Mouse (Mus musculus): ENCODE measurements at regions not wholly inside any gene's neighbourhood (a gene's known extent, or its start where the extent isn't known, plus 50 kb on each side); places are given as distances from the start of the nearest gene placed in this dataset.

- no peaks in the 10 kb centered on the region for H3K4me1 ChIP-seq (ENCODE audit: insufficient read depth, low read length)
- no peak overlapping the region for H3K27ac ChIP-seq
- no peaks in the 10 kb centered on the region for H3K9me3 ChIP-seq (ENCODE audit: low read length)
- ATAC-seq (no peak), DNase-seq (ENCODE audit: low spot score) (no peak)
- no peak overlapping the region for H3K4me3 ChIP-seq (ENCODE audit: low read length)
- no peaks in the 10 kb centered on the region for H3K27me3 ChIP-seq (ENCODE audit: insufficient read depth, low read length)
- no peak overlapping the region for H3K9ac ChIP-seq (replicated peaks; ENCODE audit: low read length)
- 64% methylated on average over 7 of the region's 7 CpGs for WGBS
- no peaks in the 10 kb centered on the region for H3K36me3 ChIP-seq (ENCODE audit: insufficient read depth, low read length)
- no peak for TF ChIP-seq CTCF (IDR thresholded peaks at IDR 0.05; ENCODE audit: low read depth)
- no peak overlapping the region for H3K4me2 ChIP-seq (ENCODE audit: low read depth, low read length)
Measured at GRCm38 (mm10) chr9:32048941-32049340, 67.0 kb upstream of the Arhgap32 start.

- H3K36me3 ChIP-seq (ENCODE audit: insufficient read depth, low read length) = no peaks in the 10 kb centered on the region
- ATAC-seq (no peak), DNase-seq (ENCODE audit: low spot score) (no peak)
- no peaks in the 10 kb centered on the region for H3K4me1 ChIP-seq (ENCODE audit: insufficient read depth, low read length)
- TF ChIP-seq CTCF (IDR thresholded peaks at IDR 0.05; ENCODE audit: low read depth) = no peak
- H3K9ac ChIP-seq (replicated peaks; ENCODE audit: low read length) = no peak overlapping the region
- H3K27ac ChIP-seq = no peak overlapping the region
- H3K9me3 ChIP-seq (ENCODE audit: low read length) = no peaks in the 10 kb centered on the region
- H3K27me3 ChIP-seq (ENCODE audit: insufficient read depth, low read length) = no peaks in the 10 kb centered on the region
- H3K4me2 ChIP-seq (ENCODE audit: low read depth, low read length) = no peak overlapping the region
- H3K4me3 ChIP-seq (ENCODE audit: low read length) = no peak overlapping the region
- WGBS = 83% methylated on average over 6 of the region's 6 CpGs
Measured at GRCm38 (mm10) chr9:32049546-32049945, 66.4 kb upstream of the Arhgap32 start.

GRCm38 (mm10) chr9:32053886-32054615, 61.9 kb upstream of the Arhgap32 start:
- H3K9ac ChIP-seq (replicated peaks; ENCODE audit: low read length) = no peak overlapping the region
- no peak overlapping the region for H3K4me2 ChIP-seq (ENCODE audit: low read depth, low read length)
- H3K27ac ChIP-seq = no peak overlapping the region; the same call in 1 of the 2 replicates
- ATAC-seq (0 out of 2 replicates have a peak, but pooled peaks have one; percentile 59), DNase-seq (ENCODE audit: low spot score) (peak; percentile 30)
- 41% methylated on average over 4 of the region's 4 CpGs for WGBS
- H3K4me1 ChIP-seq (ENCODE audit: insufficient read depth, low read length) = no peaks in the 10 kb centered on the region
- no peak for TF ChIP-seq CTCF (IDR thresholded peaks at IDR 0.05; ENCODE audit: low read depth)
- H3K27me3 ChIP-seq (ENCODE audit: insufficient read depth, low read length) = no peaks in the 10 kb centered on the region
- H3K36me3 ChIP-seq (ENCODE audit: insufficient read depth, low read length) = no peaks in the 10 kb centered on the region
- H3K9me3 ChIP-seq (ENCODE audit: low read length) = no peaks in the 10 kb centered on the region
- H3K4me3 ChIP-seq (ENCODE audit: low read length) = no peak overlapping the region

- H3K4me2 ChIP-seq (ENCODE audit: low read depth, low read length) = no peak overlapping the region
- H3K9me3 ChIP-seq (ENCODE audit: low read length) = no peaks in the 10 kb centered on the region
- 75% methylated on average over 4 of the region's 4 CpGs for WGBS
- no peak overlapping the region for H3K9ac ChIP-seq (replicated peaks; ENCODE audit: low read length)
- H3K4me1 ChIP-seq (ENCODE audit: insufficient read depth, low read length) = no peaks in the 10 kb centered on the region
- DNase-seq (ENCODE audit: low spot score) = no peak
- H3K27ac ChIP-seq = no peak overlapping the region
- no peak for ATAC-seq
- no peak for TF ChIP-seq CTCF (IDR thresholded peaks at IDR 0.05; ENCODE audit: low read depth)
- no peak overlapping the region for H3K4me3 ChIP-seq (ENCODE audit: low read length)
- no peaks in the 10 kb centered on the region for H3K36me3 ChIP-seq (ENCODE audit: insufficient read depth, low read length)
- no peaks in the 10 kb centered on the region for H3K27me3 ChIP-seq (ENCODE audit: insufficient read depth, low read length)
Measured at GRCm38 (mm10) chr9:32057427-32058115, 58.4 kb upstream of the Arhgap32 start.

GRCm38 (mm10) chr9:32062740-32063139, 53.2 kb upstream of the Arhgap32 start:
- no peak overlapping the region for H3K4me3 ChIP-seq (ENCODE audit: low read length)
- no peak overlapping the region for H3K27ac ChIP-seq
- ATAC-seq (no peak), DNase-seq (ENCODE audit: low spot score) (no peak)
- TF ChIP-seq CTCF (IDR thresholded peaks at IDR 0.05; ENCODE audit: low read depth) = no peak
- no peaks in the 10 kb centered on the region for H3K4me1 ChIP-seq (ENCODE audit: insufficient read depth, low read length)
- no peaks in the 10 kb centered on the region for H3K36me3 ChIP-seq (ENCODE audit: insufficient read depth, low read length)
- H3K9ac ChIP-seq (replicated peaks; ENCODE audit: low read length) = no peak overlapping the region
- no peaks in the 10 kb centered on the region for H3K27me3 ChIP-seq (ENCODE audit: insufficient read depth, low read length)
- 55% methylated on average over 4 of the region's 4 CpGs for WGBS
- H3K9me3 ChIP-seq (ENCODE audit: low read length) = no peaks in the 10 kb centered on the region
- H3K4me2 ChIP-seq (ENCODE audit: low read depth, low read length) = no peak overlapping the region

GRCm38 (mm10) chr9:32063541-32063940, 52.4 kb upstream of the Arhgap32 start:
- Histone ChIP-seq H3K9ac (replicated peaks; ENCODE audit: low read length) (no peak overlapping the region), H3K27ac (no peak overlapping the region)
- no peak for DNase-seq (ENCODE audit: low spot score)

More at GRCm38 (mm10) chr9:32063541-32063940, 52.4 kb upstream of the Arhgap32 start:
- ATAC-seq = no peak
- Histone ChIP-seq H3K27me3 (ENCODE audit: insufficient read depth, low read length) (no peaks in the 10 kb centered on the region), H3K36me3 (ENCODE audit: insufficient read depth, low read length) (no peaks in the 10 kb centered on the region), H3K4me2 (ENCODE audit: low read depth, low read length) (no peak overlapping the region), H3K4me1 (ENCODE audit: insufficient read depth, low read length) (no peaks in the 10 kb centered on the region), H3K4me3 (ENCODE audit: low read length) (no peak overlapping the region), H3K9me3 (ENCODE audit: low read length) (no peaks in the 10 kb centered on the region)
- WGBS = 42% methylated on average over 6 of the region's 6 CpGs
- no peak for TF ChIP-seq CTCF (IDR thresholded peaks at IDR 0.05; ENCODE audit: low read depth)
